Mouse (Mus musculus): ENCODE measurements at regions not wholly inside any gene's neighbourhood (a gene's known extent, or its start where the extent isn't known, plus 50 kb on each side); places are given as distances from the start of the nearest gene placed in this dataset.

DNA sequence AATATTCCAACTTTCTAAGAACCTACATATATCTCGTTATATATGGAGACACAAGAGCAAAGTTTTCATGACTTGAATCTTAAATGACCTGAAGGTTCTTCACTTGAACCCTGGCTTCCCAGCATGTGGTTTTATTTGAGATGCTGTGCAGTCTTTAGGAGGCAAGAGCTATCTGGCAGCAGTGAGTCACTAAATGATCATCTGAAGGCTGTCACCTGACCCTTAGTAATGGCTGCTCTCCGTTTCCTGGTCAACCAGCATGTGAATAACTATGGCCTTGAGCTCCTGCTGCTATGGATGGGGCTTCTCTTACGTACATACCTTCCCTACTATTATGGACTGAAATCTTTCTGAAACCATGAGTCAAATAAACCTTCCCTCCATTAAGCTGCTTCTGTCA, 149.8 kb upstream of the Zpld1 start:
- no peak for DNase-seq (ENCODE audit: low spot score in 2 of 2)

DNA sequence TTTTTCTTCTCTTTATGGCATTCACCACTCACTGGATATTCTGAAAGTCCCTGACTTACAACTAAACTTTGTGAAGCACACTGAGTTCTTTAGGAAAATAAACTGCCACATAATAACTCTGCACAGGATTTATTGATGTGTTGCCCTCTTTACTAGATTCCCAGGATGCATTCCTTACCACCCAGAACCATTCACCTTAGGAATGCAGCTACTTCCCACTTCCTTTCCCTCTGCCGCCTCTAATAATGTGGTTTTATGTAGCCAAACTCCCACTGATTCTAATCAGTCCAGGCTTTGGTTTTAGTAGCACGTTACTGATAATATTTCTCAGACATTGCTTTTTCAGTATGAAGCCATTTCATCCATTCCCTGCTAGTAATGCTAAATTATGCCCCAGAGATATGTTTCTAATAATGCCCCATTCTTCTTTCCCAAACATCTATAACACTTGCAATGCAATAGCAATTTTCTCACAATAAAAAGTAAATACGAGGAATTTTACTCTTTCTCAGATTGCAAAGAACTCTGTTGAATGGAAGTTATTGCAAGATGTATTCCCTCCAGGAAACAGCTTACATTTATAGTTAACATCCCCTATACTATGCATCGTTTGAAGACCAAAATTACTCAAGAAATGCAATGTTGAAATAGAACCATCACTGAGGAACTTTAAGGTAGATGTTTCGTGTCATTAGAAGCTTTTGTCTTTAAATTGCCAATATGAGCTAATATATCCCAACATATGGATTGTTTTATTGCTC, 145.2 kb upstream of the Zpld1 start:
- DNase-seq (ENCODE audit: low spot score in 2 of 2) = no peak

- no peak for DNase-seq (ENCODE audit: low spot score in 2 of 2)
Observed at GRCm38 (mm10) chr16:55435139-55435968, 137.6 kb upstream of the Zpld1 start.

GRCm38 (mm10) chr16:55421569-55422342, 124.0 kb upstream of the Zpld1 start:
- no peak for DNase-seq (ENCODE audit: low spot score in 2 of 2)

GRCm38 (mm10) chr16:55420876-55421568, 123.2 kb upstream of the Zpld1 start:
- DNase-seq (ENCODE audit: low spot score in 2 of 2) = no peak

DNA sequence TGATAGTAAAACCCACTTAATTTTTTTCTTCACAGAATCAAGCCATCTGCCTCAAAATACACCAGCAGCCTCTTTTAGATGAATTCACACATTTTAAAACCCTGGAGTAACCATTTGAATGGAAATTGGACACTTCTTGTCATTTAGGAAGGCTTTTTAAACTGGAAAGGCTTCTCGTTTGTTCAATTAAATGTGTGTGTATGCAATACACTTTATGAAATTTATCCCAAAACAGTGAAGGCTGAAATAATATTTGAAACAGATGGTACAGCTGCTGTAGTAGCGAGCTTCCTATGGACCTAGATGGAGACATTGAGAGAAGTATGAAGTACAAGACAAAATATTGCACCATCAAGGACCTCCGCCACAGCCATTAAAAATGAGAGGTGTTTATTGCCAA, 121.1 kb upstream of the Zpld1 start:
- no peak for DNase-seq (ENCODE audit: low spot score in 2 of 2)

GRCm38 (mm10) chr16:55400818-55401217, 103.0 kb upstream of the Zpld1 start:
- no peak for DNase-seq (ENCODE audit: low spot score in 2 of 2)

DNA sequence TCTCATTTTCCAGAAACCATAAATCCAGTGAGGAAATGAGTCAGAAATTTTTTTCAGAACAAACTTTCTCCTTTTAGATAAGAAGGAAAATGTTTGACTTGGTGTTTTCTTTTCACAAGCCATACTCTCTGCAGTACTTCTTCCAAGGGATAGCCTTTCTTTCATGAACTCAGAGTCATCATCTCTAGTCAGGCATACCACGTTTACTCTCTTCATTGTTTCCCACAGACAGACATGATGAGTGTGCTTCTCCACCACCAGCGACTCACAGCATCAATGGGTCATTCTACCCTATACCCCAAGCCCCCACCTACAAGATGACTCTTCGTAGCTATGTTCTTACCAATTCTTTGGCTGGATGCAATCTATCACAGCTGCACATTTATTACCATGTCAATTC, 97.1 kb upstream of the Zpld1 start:
- no peak for DNase-seq (ENCODE audit: low spot score in 2 of 2)

DNA sequence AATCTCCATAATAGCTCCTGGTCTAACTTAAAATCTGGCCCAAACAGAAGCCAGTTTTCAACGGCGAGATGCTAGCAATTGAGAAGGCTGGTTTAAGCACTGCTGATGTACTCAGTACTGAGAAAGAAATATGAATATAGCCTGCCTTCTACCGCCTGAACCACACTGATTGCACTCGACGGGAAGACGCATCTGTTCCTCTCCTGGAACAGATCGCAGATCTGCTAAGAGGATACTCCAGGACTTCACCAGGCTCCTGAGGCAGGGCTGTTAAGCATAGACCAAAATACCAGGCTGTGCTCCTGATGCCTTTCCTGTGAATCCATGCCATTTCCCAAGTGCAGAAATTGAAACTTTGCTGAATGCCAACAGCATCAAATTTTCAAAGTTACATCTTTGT, 92.6 kb upstream of the Zpld1 start:
- no peak for DNase-seq (ENCODE audit: low spot score in 2 of 2)

DNA sequence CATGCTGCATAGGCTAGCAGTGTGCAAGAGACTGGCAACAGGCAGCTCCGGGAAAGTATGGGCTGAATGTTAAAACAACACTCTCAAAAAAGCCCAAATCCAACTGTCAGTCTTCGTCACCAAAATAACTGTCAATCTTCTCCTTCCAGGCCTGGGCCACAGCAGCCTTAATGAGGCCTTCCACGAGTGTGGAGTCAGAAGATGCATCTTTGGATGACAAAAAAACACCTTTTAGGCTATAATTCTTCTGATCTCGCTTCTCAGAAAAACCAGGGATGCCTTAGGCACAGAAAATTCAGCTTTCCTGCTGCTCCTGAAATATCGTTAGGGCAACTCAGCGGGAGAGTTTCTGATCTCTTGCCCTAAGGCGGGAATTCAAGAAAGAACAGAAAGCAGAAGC, 82.2 kb upstream of the Zpld1 start:
- no peak for DNase-seq (ENCODE audit: low spot score in 2 of 2)

DNA sequence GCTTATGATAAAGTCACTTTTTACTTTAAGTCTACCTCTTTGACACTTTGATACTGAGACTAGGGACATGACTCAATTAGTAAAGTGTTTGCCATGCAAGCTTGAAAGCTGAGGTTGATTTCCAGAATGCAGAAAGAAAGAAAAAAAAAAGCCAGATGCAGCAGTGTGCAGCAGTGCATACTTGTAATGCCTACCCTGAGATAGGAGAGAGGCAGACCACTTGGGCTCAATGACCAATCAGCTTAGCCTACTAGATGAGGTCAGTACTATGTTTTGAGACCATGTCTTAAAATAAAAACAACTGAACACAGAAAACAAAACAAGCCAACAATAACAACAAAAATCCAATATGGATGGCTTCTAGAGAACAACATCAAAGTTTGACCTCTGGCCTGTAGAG, 81.4 kb upstream of the Zpld1 start:
- no peak for DNase-seq (ENCODE audit: low spot score in 2 of 2)

DNA sequence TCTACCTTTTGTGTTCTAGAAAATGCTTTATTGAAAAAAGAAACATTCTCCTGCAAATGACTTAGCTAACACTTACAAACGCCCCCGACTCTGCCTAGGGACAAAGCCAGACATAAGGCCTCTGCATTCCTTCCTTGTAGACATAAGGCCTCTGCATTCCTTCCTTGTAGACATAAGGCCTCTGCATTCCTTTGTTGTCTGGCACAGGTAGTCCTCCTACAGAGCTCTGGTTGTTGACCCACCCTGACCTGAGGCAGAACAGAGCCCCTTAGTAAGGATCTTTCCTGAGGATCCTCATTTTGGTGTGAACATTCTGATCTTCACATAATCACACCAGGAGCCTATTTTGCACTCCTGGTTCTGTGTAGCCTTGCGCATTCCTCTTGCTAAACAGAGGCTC, 80.9 kb upstream of the Zpld1 start:
- no peak for DNase-seq (ENCODE audit: low spot score in 2 of 2)

DNA sequence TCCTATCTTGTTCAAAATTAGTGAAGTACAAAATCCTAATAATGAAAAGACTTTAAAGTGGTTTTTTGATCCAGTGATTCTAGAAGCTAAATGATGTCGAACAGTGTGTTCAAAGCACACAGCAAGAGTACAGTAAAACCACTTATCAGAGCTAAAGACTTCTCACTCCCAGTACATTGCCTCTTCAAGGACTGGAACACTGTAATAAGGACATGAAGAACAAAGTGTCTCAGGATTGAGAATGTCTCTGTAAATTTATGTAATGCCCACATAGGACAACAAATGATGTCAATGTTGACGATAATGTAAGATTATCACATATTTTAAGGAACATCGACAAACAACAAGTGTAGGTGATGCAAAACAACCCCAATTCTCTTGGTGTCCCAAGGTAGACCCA, 78.1 kb upstream of the Zpld1 start:
- DNase-seq (ENCODE audit: low spot score in 2 of 2) = no peak

DNA sequence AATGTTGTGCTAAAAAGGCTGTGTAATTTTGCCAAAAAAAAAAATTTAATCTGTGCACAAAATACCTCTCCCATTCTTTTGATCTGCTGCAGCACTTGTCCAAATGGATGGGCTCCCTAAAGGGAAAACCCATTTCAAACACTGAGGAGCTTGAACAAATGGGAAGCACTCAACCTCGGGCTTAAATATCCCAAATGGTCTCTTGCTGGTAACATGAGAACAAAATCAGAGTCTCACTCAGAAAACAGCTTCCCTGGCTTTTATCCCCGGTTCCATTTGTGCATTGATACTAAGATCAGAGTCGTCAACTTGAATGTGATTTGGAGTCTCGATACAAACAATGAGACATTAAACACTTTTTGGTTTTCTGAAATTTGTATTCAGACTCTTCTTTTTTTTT, 59.9 kb upstream of the Zpld1 start:
- DNase-seq (ENCODE audit: low spot score in 2 of 2) = no peak

- DNase-seq (ENCODE audit: low spot score in 2 of 2) = no peak
Observed at GRCm38 (mm10) chr16:55356097-55356496, 58.3 kb upstream of the Zpld1 start.
